Mouse (Mus musculus): ENCODE results near the gene Cd300e. TPM values are rescaled to one million over a fixed set of nuclear protein-coding genes. Genes with fewer than 3 reads are reported as not detected.

Gene Cd300e
- polyA plus RNA-seq, 1 experiment from 2014 or later, result not detected

DNA sequence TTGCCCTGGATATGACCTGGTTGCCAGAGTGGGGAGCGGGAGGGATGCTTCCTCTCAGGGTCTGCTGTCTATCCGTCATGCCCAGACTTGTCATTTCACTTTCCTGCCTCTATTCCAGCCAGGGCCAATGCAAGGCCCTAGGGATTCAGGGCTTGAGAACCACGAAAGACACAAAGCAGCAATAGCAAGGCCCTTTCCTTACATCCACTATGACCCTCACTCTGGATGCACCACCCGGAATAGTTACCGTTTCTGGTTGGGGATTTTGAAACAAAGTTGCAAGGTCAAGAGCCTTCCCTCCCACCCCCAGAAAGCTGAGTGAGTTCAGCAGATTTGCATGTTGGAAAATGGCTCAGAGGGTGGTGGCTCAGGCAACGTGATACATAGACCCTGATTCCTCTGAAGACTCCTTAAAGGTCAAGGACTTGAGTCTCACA lies 39.7 kb upstream of the Cd300e start:
- no peak overlapping the region for H3K27ac ChIP-seq (ENCODE audit: low read length)
- no peaks in the 10 kb centered on the region for H3K9me3 ChIP-seq (replicated peaks; ENCODE audit: control insufficient read depth, low read length)
- no peak for ATAC-seq (replicated peaks; ENCODE audit: extremely low read depth, insufficient read depth, low FRiP score)
- no peak overlapping the region for H3K4me2 ChIP-seq (ENCODE audit: low read depth, low read length)
- no peaks in the 10 kb centered on the region for H3K4me1 ChIP-seq (ENCODE audit: control insufficient read depth, insufficient read depth, low read length)
- 47% methylated on average over 6 of the region's 6 CpGs for WGBS
- no peak overlapping the region for H3K9ac ChIP-seq (ENCODE audit: low read length)
- H3K4me3 ChIP-seq (ENCODE audit: low read length), result no peak overlapping the region
- H3K36me3 ChIP-seq (ENCODE audit: control insufficient read depth, insufficient read depth), result no peaks in the 10 kb centered on the region
- H3K27me3 ChIP-seq (ENCODE audit: control insufficient read depth, insufficient read depth, low read length), result no peaks in the 10 kb centered on the region

DNA sequence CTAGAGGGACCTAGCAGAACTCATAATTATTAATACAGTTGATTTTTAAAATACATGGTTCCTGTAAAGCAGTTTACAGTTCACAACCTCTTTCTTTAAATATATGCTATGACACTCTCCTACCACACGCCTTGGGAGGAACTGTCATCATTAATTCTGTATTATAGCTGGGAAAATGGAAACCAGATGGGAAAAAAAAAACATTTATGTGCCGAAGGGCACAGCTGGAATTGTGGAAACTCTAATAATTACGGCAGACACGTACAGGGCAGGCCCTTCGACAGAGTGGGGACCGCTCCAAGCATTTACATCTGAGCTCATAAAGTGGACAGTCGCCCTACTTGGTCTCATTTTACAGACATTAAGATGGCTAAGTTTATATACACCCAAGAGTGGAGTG lies 38.8 kb upstream of the Cd300e start:
- H3K27me3 ChIP-seq (ENCODE audit: control insufficient read depth, insufficient read depth, low read length), result no peaks in the 10 kb centered on the region
- H3K9me3 ChIP-seq (replicated peaks; ENCODE audit: control insufficient read depth, low read length), result no peaks in the 10 kb centered on the region
- no peak overlapping the region for H3K9ac ChIP-seq (ENCODE audit: low read length)
- no peak overlapping the region for H3K4me2 ChIP-seq (ENCODE audit: low read depth, low read length)
- no peak for ATAC-seq (replicated peaks; ENCODE audit: extremely low read depth, insufficient read depth, low FRiP score)
- 79% methylated on average over 7 of the region's 7 CpGs for whole genome bisulfite sequencing
- no peaks in the 10 kb centered on the region for H3K36me3 ChIP-seq (ENCODE audit: control insufficient read depth, insufficient read depth)
- H3K27ac ChIP-seq (ENCODE audit: low read length), result no peak overlapping the region
- H3K4me3 ChIP-seq (ENCODE audit: low read length), result no peak overlapping the region
- H3K4me1 ChIP-seq (ENCODE audit: control insufficient read depth, insufficient read depth, low read length), result no peaks in the 10 kb centered on the region

DNA sequence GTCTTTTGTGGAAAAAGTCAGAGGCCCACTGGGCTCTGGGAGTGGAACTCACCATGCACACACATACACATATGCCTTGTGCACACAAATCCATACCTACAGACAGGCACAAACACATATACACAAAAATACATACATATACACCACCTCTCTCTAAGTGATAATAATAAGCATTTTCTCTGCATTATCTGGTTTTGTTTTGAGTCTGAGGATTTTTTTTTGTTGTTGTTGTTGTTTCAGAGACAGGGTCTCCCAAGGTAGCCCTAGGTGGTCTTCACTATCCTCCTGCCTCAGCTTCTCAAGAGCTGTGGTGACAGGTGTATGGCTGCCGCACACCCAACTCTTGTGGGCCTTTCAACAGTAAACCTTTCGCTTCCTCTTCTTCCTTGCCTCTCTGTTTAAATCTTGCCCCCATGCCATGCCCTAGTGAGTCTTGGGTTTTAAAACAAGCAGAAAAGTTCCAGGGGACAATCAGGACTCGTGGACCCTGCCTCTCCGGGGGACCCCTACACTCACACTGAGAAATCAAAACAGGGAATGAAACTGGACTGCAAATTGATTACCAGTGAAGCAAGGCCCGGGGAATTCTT lies 38.1 kb upstream of the Cd300e start:
- H3K36me3 ChIP-seq (ENCODE audit: control insufficient read depth, insufficient read depth), result no peaks in the 10 kb centered on the region
- 69% methylated on average over 5 of the region's 5 CpGs for WGBS
- no peak overlapping the region for H3K27ac ChIP-seq (ENCODE audit: low read length)
- H3K4me3 ChIP-seq (ENCODE audit: low read length), result no peak overlapping the region
- no peaks in the 10 kb centered on the region for H3K9me3 ChIP-seq (replicated peaks; ENCODE audit: control insufficient read depth, low read length)
- no peak for ATAC-seq (replicated peaks; ENCODE audit: extremely low read depth, insufficient read depth, low FRiP score)
- no peak overlapping the region for H3K9ac ChIP-seq (ENCODE audit: low read length)
- H3K27me3 ChIP-seq (ENCODE audit: control insufficient read depth, insufficient read depth, low read length), result no peaks in the 10 kb centered on the region
- H3K4me2 ChIP-seq (ENCODE audit: low read depth, low read length), result no peak overlapping the region
- no peaks in the 10 kb centered on the region for H3K4me1 ChIP-seq (ENCODE audit: control insufficient read depth, insufficient read depth, low read length)

DNA sequence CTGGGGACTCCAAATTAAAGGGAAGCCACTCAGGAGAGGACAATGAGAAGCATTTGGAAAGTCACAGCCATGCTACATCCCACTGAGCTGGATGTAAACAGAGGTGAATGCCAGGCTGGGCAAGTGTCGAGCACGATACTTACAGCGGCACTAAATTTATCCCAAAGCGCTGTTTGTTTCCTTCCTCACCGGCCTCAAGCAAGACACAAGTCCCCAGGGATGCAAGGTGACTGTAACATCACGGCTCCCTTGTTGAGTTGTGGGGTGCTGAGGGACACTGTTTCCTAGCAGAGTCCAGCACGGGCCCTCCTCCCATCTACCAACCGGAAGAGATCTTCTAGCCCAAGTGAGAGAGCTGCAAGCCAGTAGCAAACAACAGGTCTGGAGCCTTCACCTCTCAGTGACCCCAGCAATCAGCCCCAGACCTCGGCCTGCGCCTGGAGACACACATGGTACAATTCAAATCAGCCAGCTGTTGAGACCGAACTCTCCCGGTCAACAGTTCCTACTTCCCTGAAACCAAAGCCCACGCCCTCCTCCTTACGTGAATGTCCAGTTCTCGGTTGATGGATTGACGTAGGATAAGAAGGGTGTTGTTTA lies 37.4 kb upstream of the Cd300e start:
- Histone ChIP-seq H3K36me3 (ENCODE audit: control insufficient read depth, insufficient read depth) (no peaks in the 10 kb centered on the region), H3K4me3 (ENCODE audit: low read length) (no peak overlapping the region), H3K9me3 (replicated peaks; ENCODE audit: control insufficient read depth, low read length) (no peaks in the 10 kb centered on the region), H3K27ac (ENCODE audit: low read length) (no peak overlapping the region), H3K4me1 (ENCODE audit: control insufficient read depth, insufficient read depth, low read length) (no peaks in the 10 kb centered on the region), H3K27me3 (ENCODE audit: control insufficient read depth, insufficient read depth, low read length) (no peaks in the 10 kb centered on the region), H3K4me2 (ENCODE audit: low read depth, low read length) (no peak overlapping the region), H3K9ac (ENCODE audit: low read length) (no peak overlapping the region)
- WGBS, result 39% methylated on average over 16 of the region's 16 CpGs
- no peak for ATAC-seq (replicated peaks; ENCODE audit: extremely low read depth, insufficient read depth, low FRiP score)

- no peak overlapping the region for H3K9ac ChIP-seq (ENCODE audit: low read length)
- no peaks in the 10 kb centered on the region for H3K27me3 ChIP-seq (ENCODE audit: control insufficient read depth, insufficient read depth, low read length)
- no peak overlapping the region for H3K4me2 ChIP-seq (ENCODE audit: low read depth, low read length)
- ATAC-seq (replicated peaks; ENCODE audit: extremely low read depth, insufficient read depth, low FRiP score), result no peak
- H3K27ac ChIP-seq (ENCODE audit: low read length), result no peak overlapping the region
- H3K4me1 ChIP-seq (ENCODE audit: control insufficient read depth, insufficient read depth, low read length), result no peaks in the 10 kb centered on the region
- WGBS, result 44% methylated on average over 10 of the region's 10 CpGs
- H3K36me3 ChIP-seq (ENCODE audit: control insufficient read depth, insufficient read depth), result no peaks in the 10 kb centered on the region
- H3K4me3 ChIP-seq (ENCODE audit: low read length), result no peak overlapping the region
- H3K9me3 ChIP-seq (replicated peaks; ENCODE audit: control insufficient read depth, low read length), result peaks cover 2% of the 10 kb centered on the region; the same call in 1 of the 2 replicates
Measured at GRCm38 (mm10) chr11:115098203-115098932, 36.4 kb upstream of the Cd300e start.

DNA sequence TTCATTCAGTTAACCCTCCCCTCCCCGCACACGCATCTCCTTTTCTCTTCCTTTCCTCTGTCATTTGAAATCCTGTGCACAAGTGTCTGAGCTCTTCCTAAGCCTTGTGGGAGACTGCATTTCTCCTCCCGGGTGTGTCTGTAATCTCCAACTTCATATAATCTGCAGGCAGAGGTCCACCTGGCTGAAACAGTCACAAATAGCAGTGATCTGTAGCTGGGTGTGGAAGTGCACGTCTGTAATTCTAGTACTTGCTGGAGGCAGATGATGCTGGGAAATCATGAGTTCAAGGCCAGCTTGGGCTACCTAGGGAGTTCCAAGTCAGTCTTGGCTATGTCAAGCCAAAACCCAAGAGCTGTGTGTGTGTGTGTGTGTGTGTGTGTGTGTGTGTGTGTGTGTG lies 30.2 kb upstream of the Cd300e start:
- Histone ChIP-seq H3K27ac (ENCODE audit: low read length) (no peak overlapping the region), H3K4me2 (ENCODE audit: low read depth, low read length) (no peak overlapping the region), H3K4me3 (ENCODE audit: low read length) (no peak overlapping the region), H3K4me1 (ENCODE audit: control insufficient read depth, insufficient read depth, low read length) (no peaks in the 10 kb centered on the region), H3K9me3 (replicated peaks; ENCODE audit: control insufficient read depth, low read length) (peaks cover 9% of the 10 kb centered on the region; the same call in 1 of the 2 replicates), H3K36me3 (ENCODE audit: control insufficient read depth, insufficient read depth) (no peaks in the 10 kb centered on the region), H3K27me3 (ENCODE audit: control insufficient read depth, insufficient read depth, low read length) (peaks cover 15% of the 10 kb centered on the region), H3K9ac (ENCODE audit: low read length) (no peak overlapping the region)
- WGBS, result 21% methylated on average over 4 of the region's 4 CpGs
- ATAC-seq (replicated peaks; ENCODE audit: extremely low read depth, insufficient read depth, low FRiP score), result no peak

DNA sequence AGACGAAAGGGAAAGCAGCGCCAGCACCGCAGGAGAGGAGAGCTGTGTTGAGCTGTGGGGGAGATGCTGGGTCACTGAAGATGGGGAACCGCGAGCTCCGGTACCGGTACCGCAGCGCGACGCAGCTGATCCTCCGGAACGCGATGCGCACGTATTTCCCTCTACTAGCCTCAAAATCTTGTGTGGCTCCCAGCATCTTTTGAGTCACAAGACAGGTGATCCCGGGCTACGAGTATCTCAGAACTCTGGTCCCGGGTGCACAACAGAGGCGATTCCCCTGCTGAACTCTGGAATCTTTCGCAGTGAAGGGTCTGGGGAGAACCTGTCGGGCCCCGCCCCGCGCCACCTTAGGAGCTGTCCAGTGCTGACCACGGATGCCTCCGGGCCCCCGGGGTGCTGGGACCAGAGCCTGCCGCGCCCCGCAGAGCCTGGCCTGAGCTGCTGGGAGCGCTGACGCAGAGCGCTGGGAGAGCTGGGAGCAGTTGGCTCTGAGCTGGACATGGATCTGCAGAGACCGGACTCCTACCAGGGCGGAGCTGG lies 29.5 kb upstream of the Cd300e start, which contains the start of gene Rab37:
Gene Rab37, plus strand, starts transcription at position 70 of the 540 bp plus-strand sequence.
- Histone ChIP-seq H3K4me2 (ENCODE audit: low read depth, low read length) (0 out of 2 replicates have a peak within 1 kb of the TSS, but pooled peaks have one; percentile 2), H3K9me3 (replicated peaks; ENCODE audit: control insufficient read depth, low read length) (peaks cover 9% of the 10 kb centered on the region; the same call in 1 of the 2 replicates), H3K27ac (ENCODE audit: low read length) (no peak within 1 kb of the TSS), H3K9ac (ENCODE audit: low read length) (no peak within 1 kb of the TSS), H3K36me3 (ENCODE audit: control insufficient read depth, insufficient read depth) (no peaks in the 10 kb centered on the region), H3K4me1 (ENCODE audit: control insufficient read depth, insufficient read depth, low read length) (no peaks in the 10 kb centered on the region), H3K4me3 (ENCODE audit: low read length) (no peak within 1 kb of the TSS), H3K27me3 (ENCODE audit: control insufficient read depth, insufficient read depth, low read length) (peaks cover 15% of the 10 kb centered on the region)
- WGBS, result 3% methylated on average over 36 of the region's 36 CpGs
- no peak for ATAC-seq (replicated peaks; ENCODE audit: extremely low read depth, insufficient read depth, low FRiP score)

DNA sequence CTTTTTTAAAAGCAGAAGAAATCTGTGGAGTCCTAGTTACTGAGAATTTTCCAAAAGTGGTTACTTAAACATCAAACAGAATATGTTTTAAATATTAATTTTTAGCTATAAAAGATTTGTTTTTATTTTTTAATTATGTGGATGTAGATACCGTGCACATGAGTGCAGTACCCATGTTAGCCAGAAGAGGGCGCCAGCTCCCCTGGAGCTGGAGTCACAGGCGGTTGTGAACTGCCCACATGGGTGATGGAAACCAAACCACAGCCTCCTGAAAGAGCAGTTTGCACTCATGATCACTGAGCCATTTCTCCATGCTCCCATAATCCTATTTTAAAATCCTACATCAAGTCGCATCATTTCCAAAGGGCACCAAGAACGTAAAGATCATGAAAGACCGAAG lies 27.9 kb upstream of the Cd300e start:
- peaks cover 19% of the 10 kb centered on the region for H3K27me3 ChIP-seq (ENCODE audit: control insufficient read depth, insufficient read depth, low read length)
- WGBS, result 63% methylated on average over 6 of the region's 6 CpGs
- ATAC-seq (replicated peaks; ENCODE audit: extremely low read depth, insufficient read depth, low FRiP score), result no peak

DNA sequence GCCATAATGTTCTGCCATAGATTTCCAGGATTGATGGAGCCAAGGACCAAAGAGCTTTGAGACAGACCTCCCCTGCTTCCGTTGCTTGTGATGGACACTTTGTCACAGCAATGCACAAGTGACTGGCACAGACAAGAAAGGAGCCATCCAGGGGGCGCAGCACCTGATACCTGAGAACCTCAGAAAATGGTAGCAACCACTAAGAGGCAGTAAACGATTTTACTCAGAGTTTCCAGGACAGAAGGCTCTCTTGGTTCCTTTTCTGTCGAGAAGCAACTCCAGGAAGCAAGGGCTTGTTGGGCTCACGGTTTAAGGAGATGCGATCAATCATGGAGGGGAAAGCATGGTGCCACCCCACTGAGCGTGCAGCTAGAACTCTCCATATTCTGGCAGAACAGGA lies 24.2 kb upstream of the Cd300e start:
- 58% methylated on average over 7 of the region's 7 CpGs for WGBS
- no peak for ATAC-seq (replicated peaks; ENCODE audit: extremely low read depth, insufficient read depth, low FRiP score)
- Histone ChIP-seq H3K27me3 (ENCODE audit: control insufficient read depth, insufficient read depth, low read length) (peaks cover 23% of the 10 kb centered on the region), H3K4me2 (ENCODE audit: low read depth, low read length) (no peak overlapping the region), H3K4me1 (ENCODE audit: control insufficient read depth, insufficient read depth, low read length) (no peaks in the 10 kb centered on the region), H3K9me3 (replicated peaks; ENCODE audit: control insufficient read depth, low read length) (peaks cover 4% of the 10 kb centered on the region; the same call in 1 of the 2 replicates), H3K9ac (ENCODE audit: low read length) (no peak overlapping the region), H3K27ac (ENCODE audit: low read length) (no peak overlapping the region), H3K36me3 (ENCODE audit: control insufficient read depth, insufficient read depth) (no peaks in the 10 kb centered on the region), H3K4me3 (ENCODE audit: low read length) (no peak overlapping the region)

More for the DNA sequence above, 27.9 kb upstream of the Cd300e start:
- Histone ChIP-seq H3K27ac (ENCODE audit: low read length) (no peak overlapping the region), H3K9ac (ENCODE audit: low read length) (no peak overlapping the region), H3K9me3 (replicated peaks; ENCODE audit: control insufficient read depth, low read length) (peaks cover 9% of the 10 kb centered on the region; the same call in 1 of the 2 replicates), H3K4me2 (ENCODE audit: low read depth, low read length) (no peak overlapping the region), H3K4me1 (ENCODE audit: control insufficient read depth, insufficient read depth, low read length) (no peaks in the 10 kb centered on the region), H3K36me3 (ENCODE audit: control insufficient read depth, insufficient read depth) (no peaks in the 10 kb centered on the region), H3K4me3 (ENCODE audit: low read length) (no peak overlapping the region)

Measured in heart, embryonic 16.5 days (tissue).